Mouse (Mus musculus) ES-Bruce4 (cell line): ENCODE measurements at regions not wholly inside any gene's neighbourhood (a gene's known extent, or its start where the extent isn't known, plus 50 kb on each side); places are given as distances from the start of the nearest gene placed in this dataset.

Experiments used
- H3K27ac ChIP-seq: 2 replicates; pipeline ENCODE4 v1.5.1; 2012; ENCODE audit warnings: low read length, inconsistent platforms; ENCODE audit not compliant: insufficient read depth
- H3K27me3 ChIP-seq: 2 replicates; pipeline ENCODE4 v1.6.1; 2012; ENCODE audit warnings: mild to moderate bottlenecking, low read length, inconsistent platforms; ENCODE audit not compliant: control insufficient read depth, poor library complexity, insufficient read depth, severe bottlenecking
- H3K36me3 ChIP-seq: 2 replicates; pipeline ENCODE4 v1.6.1; 2012; ENCODE audit warnings: inconsistent platforms, mild to moderate bottlenecking, low read length, moderate library complexity; ENCODE audit not compliant: control insufficient read depth, poor library complexity, insufficient read depth, severe bottlenecking
- H3K4me1 ChIP-seq: one replicate; pipeline ENCODE4 v1.8.1; 2011; ENCODE audit warnings: low read length; ENCODE audit not compliant: control insufficient read depth, insufficient read depth
- H3K4me3 ChIP-seq: 2 replicates; pipeline ENCODE4 v1.5.1; 2011; ENCODE audit warnings: low read depth, mild to moderate bottlenecking, low read length
- H3K9ac ChIP-seq: 2 replicates; pipeline ENCODE4 v1.6.1; 2012; ENCODE audit warnings: low read depth, mild to moderate bottlenecking, inconsistent platforms; ENCODE audit not compliant: poor library complexity, severe bottlenecking
- H3K9me3 ChIP-seq: replicated peaks from 2 replicates; pipeline ENCODE4 v1.6.1; 2012; ENCODE audit warnings: mild to moderate bottlenecking, low read length, inconsistent platforms; ENCODE audit not compliant: control insufficient read depth, poor library complexity, insufficient read depth, severe bottlenecking
- CTCF ChIP-seq: IDR thresholded peaks from one replicate; pipeline ENCODE4 v1.8.1; 2011; ENCODE audit warnings: low read depth, low read length
- EP300 ChIP-seq: IDR thresholded peaks from 2 replicates; pipeline ENCODE4 v1.6.1; 2011; ENCODE audit warnings: low read depth, low read length; ENCODE audit not compliant: insufficient read depth
- POLR2A ChIP-seq: IDR thresholded peaks from one replicate; pipeline ENCODE4 v1.8.1; 2011; ENCODE audit warnings: low read length; ENCODE audit not compliant: insufficient read depth

GRCm38 (mm10) chr15:27413486-27413885 is 53.0 kb upstream of the Ank start:
- no peaks in the 10 kb centered on the region for H3K27me3 ChIP-seq
- no peaks in the 10 kb centered on the region for H3K9me3 ChIP-seq
- no peak overlapping the region for H3K9ac ChIP-seq
- H3K27ac ChIP-seq = no peak overlapping the region
- H3K4me3 ChIP-seq = no peak overlapping the region
- TF ChIP-seq EP300 = no peak
- no peak for TF ChIP-seq POLR2A
- TF ChIP-seq CTCF = no peak
- no peaks in the 10 kb centered on the region for H3K4me1 ChIP-seq
- H3K36me3 ChIP-seq = no peaks in the 10 kb centered on the region

GRCm38 (mm10) chr15:27414819-27415218 is 51.7 kb upstream of the Ank start:
- Histone ChIP-seq H3K36me3 (no peaks in the 10 kb centered on the region), H3K9ac (no peak overlapping the region), H3K27ac (no peak overlapping the region), H3K4me3 (no peak overlapping the region), H3K27me3 (no peaks in the 10 kb centered on the region), H3K9me3 (no peaks in the 10 kb centered on the region), H3K4me1 (no peaks in the 10 kb centered on the region)
- no peak for TF ChIP-seq CTCF
- TF ChIP-seq EP300 = no peak
- TF ChIP-seq POLR2A = no peak
